Mouse (Mus musculus): ENCODE data around the gene Lrrfip2. TPM values are rescaled to one million over a fixed set of nuclear protein-coding genes. Genes with fewer than 3 reads are reported as not detected.

The Lrrfip2 gene
- polyA plus RNA-seq, 1 experiment from 2014 or later: 85.9 TPM

- H3K27me3 ChIP-seq: no peaks in the 10 kb centered on the region
- no peak for TF ChIP-seq CTCF (IDR thresholded peaks at IDR 0.05)
- CTCF ChIA-PET: interaction anchor here (1.1 kb wide), 1 partner anchor 8 kb away, joined by 3 read pairs; no protein-coding TSS in a partner anchor
- in situ Hi-C loops (cut with MboI; ENCODE audit: low pct_unique_long_range_greater_than_20kb): no loop called here
- POLR2A ChIA-PET: no interaction called here
- DNase-seq (ENCODE audit: low read depth, low spot score) (no peak), ATAC-seq (no peak)
Observed at GRCm38 (mm10) chr9:111153026-111153425, 35.6 kb downstream of the Lrrfip2 start.

GRCm38 (mm10) chr9:111155764-111156458, 38.5 kb downstream of the Lrrfip2 start:
- DNase-seq (ENCODE audit: low read depth, low spot score): no peak
- ChIA-PET CTCF (interaction anchor here (0.8 to 1.2 kb wide), 4 partner anchors 16 to 84 kb away, joined by 3 to 4 read pairs (median 4); no protein-coding TSS in a partner anchor), POLR2A (interaction anchor here (1.1 kb wide), 1 partner anchor 66 kb away, joined by 4 read pairs; no protein-coding TSS in a partner anchor)
- in situ Hi-C loops (cut with MboI; ENCODE audit: low pct_unique_long_range_greater_than_20kb): no loop called here
- H3K27me3 ChIP-seq: no peaks in the 10 kb centered on the region
- no peak for TF ChIP-seq CTCF (IDR thresholded peaks at IDR 0.05)
- no peak for ATAC-seq

GRCm38 (mm10) chr9:111159562-111159961, 42.2 kb downstream of the Lrrfip2 start:
- no peak for DNase-seq (ENCODE audit: low read depth, low spot score)
- no peak for TF ChIP-seq CTCF (IDR thresholded peaks at IDR 0.05)
- CTCF ChIA-PET: no interaction called here
- POLR2A ChIA-PET: no interaction called here
- no peak for ATAC-seq
- in situ Hi-C loops (cut with MboI; ENCODE audit: low pct_unique_long_range_greater_than_20kb): no loop called here
- no peaks in the 10 kb centered on the region for H3K27me3 ChIP-seq

- in situ Hi-C loops (cut with MboI; ENCODE audit: low pct_unique_long_range_greater_than_20kb): no loop called here
- ChIA-PET CTCF (interaction anchor here (1.0 to 1.3 kb wide), 2 partner anchors 9 to 24 kb away, joined by 3 read pairs; no protein-coding TSS in a partner anchor), POLR2A (no interaction called here)
- H3K27me3 ChIP-seq: no peaks in the 10 kb centered on the region
- ATAC-seq (no peak), DNase-seq (ENCODE audit: low read depth, low spot score) (no peak)
- TF ChIP-seq CTCF (IDR thresholded peaks at IDR 0.05): no peak
Observed at GRCm38 (mm10) chr9:111161213-111161612, 43.8 kb downstream of the Lrrfip2 start.

GRCm38 (mm10) chr9:111166612-111167011, 49.2 kb downstream of the Lrrfip2 start:
- ChIA-PET CTCF (interaction anchor here (1.2 kb wide), 1 partner anchor 8 kb away, joined by 3 read pairs; no protein-coding TSS in a partner anchor), POLR2A (no interaction called here)
- in situ Hi-C loops (cut with MboI; ENCODE audit: low pct_unique_long_range_greater_than_20kb): no loop called here
- no peak for ATAC-seq
- DNase-seq (ENCODE audit: low read depth, low spot score): no peak
- TF ChIP-seq CTCF (IDR thresholded peaks at IDR 0.05): no peak
- no peaks in the 10 kb centered on the region for H3K27me3 ChIP-seq

GRCm38 (mm10) chr9:111170430-111170829, 53.0 kb downstream of the Lrrfip2 start:
- ATAC-seq (no peak), DNase-seq (ENCODE audit: low read depth, low spot score) (no peak)
- ChIA-PET CTCF (interaction anchor here (0.9 kb wide), 1 partner anchor 14 kb away, joined by 3 read pairs; no protein-coding TSS in a partner anchor), POLR2A (no interaction called here)
- no peaks in the 10 kb centered on the region for H3K27me3 ChIP-seq
- no peak for TF ChIP-seq CTCF (IDR thresholded peaks at IDR 0.05)
- in situ Hi-C loops (cut with MboI; ENCODE audit: low pct_unique_long_range_greater_than_20kb): no loop called here

- ATAC-seq (no peak), DNase-seq (ENCODE audit: low read depth, low spot score) (no peak)
- no peak for TF ChIP-seq CTCF (IDR thresholded peaks at IDR 0.05)
- in situ Hi-C loops (cut with MboI; ENCODE audit: low pct_unique_long_range_greater_than_20kb): no loop called here
- ChIA-PET POLR2A (no interaction called here), CTCF (no interaction called here)
- H3K27me3 ChIP-seq: no peaks in the 10 kb centered on the region
Observed at GRCm38 (mm10) chr9:111174071-111174470, 56.7 kb downstream of the Lrrfip2 start.

- no peaks in the 10 kb centered on the region for H3K27me3 ChIP-seq
- DNase-seq (ENCODE audit: low read depth, low spot score): no peak
- ChIA-PET CTCF (interaction anchor here (1.6 kb wide), 1 partner anchor 86 kb away, joined by 4 read pairs; no protein-coding TSS in a partner anchor), POLR2A (no interaction called here)
- ATAC-seq: no peak
- TF ChIP-seq CTCF (IDR thresholded peaks at IDR 0.05): no peak
- in situ Hi-C loops (cut with MboI; ENCODE audit: low pct_unique_long_range_greater_than_20kb): no loop called here
Observed at GRCm38 (mm10) chr9:111178971-111179370, 61.6 kb downstream of the Lrrfip2 start.

- ChIA-PET POLR2A (interaction anchor here (1.4 kb wide), 1 partner anchor 13 kb away, joined by 4 read pairs; no protein-coding TSS in a partner anchor), CTCF (interaction anchor here (0.7 to 1.2 kb wide), 3 partner anchors 8 to 19 kb away, joined by 3 to 4 read pairs (median 4); no protein-coding TSS in a partner anchor)
- ATAC-seq (no peak), DNase-seq (ENCODE audit: low read depth, low spot score) (no peak)
- in situ Hi-C loops (cut with MboI; ENCODE audit: low pct_unique_long_range_greater_than_20kb): no loop called here
- no peaks in the 10 kb centered on the region for H3K27me3 ChIP-seq
- no peak for TF ChIP-seq CTCF (IDR thresholded peaks at IDR 0.05)
Observed at GRCm38 (mm10) chr9:111182176-111182575, 64.8 kb downstream of the Lrrfip2 start.

- TF ChIP-seq CTCF (IDR thresholded peaks at IDR 0.05): no peak
- ATAC-seq (no peak), DNase-seq (ENCODE audit: low read depth, low spot score) (no peak)
- POLR2A ChIA-PET: no interaction called here
- CTCF ChIA-PET: interaction anchor here (0.9 to 1.5 kb wide), 4 partner anchors 14 to 91 kb away, joined by 3 to 4 read pairs (median 3); no protein-coding TSS in a partner anchor
- no peaks in the 10 kb centered on the region for H3K27me3 ChIP-seq
- in situ Hi-C loops (cut with MboI; ENCODE audit: low pct_unique_long_range_greater_than_20kb): no loop called here
Observed at GRCm38 (mm10) chr9:111184929-111185328, 67.5 kb downstream of the Lrrfip2 start.

- CTCF ChIA-PET: no interaction called here
- TF ChIP-seq CTCF (IDR thresholded peaks at IDR 0.05): no peak
- in situ Hi-C loops (cut with MboI; ENCODE audit: low pct_unique_long_range_greater_than_20kb): no loop called here
- no peak for ATAC-seq
- POLR2A ChIA-PET: no interaction called here
- no peaks in the 10 kb centered on the region for H3K27me3 ChIP-seq
- DNase-seq (ENCODE audit: low read depth, low spot score): no peak
Observed at GRCm38 (mm10) chr9:111186861-111187260, 69.5 kb downstream of the Lrrfip2 start.
